Mouse (Mus musculus): ENCODE measurements around the gene Rnf227. TPM values are rescaled to one million over a fixed set of nuclear protein-coding genes. Genes with fewer than 3 reads are reported as not detected.
A peak's percentile ranks its signal among the peaks of the same experiment; 100 is the strongest.

Gene Rnf227
- total RNA-seq (2014; rRNA removed) (127 and 141 TPM in 2 replicates), polyA plus RNA-seq (2015; fragmentation: Nextera tagmentation; extraction: Ambion mirVana) (234 and 241 TPM in 2 replicates)

DNA sequence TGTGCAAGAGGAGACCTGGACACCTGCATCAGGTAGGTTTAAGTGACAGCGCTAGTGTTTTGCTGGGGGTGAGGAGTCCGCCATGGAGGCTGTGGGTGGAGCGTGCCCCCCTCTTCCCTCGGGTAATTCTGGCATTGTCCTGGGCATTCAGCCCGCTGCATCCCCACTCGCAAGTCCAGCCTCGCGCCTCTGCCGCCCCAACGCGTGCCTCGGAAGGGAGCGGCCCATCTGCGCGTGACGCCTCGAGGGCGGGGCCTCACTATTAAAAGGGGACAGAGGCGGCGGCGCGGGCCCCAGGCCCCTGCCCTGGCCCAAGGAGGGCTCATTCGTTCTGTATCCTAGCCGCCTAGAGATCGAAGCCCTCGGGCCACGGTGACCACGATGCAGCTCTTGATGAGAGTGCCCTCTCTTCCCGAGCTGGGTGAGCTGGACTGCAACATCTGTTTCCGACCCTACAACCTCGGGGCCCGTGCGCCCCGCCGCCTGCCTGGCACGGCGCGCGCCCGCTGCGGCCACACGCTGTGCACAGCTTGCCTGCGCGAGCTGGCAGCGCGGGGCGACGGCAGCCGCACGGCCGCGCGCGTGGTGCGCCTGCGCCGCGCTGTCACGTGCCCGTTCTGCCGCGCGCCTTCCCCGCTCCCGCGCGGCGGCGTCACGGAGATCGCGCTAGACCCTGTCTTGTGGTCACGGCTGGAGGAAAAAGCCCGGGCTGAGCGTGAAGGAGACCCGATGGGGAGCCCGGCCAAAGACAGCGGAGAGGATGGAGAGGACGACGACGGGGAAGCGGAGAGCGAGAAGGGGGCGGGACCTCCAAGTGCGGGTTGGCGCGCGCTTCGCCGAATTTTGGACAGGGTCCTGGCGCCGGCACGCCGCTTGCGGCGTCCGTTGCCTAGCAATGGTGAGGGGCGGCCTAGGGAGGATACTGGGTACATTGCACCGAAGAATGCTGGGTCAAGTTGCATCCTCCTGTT lies at the start of gene Rnf227:
Rnf227 (plus strand) TSS at position 301 of the 971 bp plus-strand sequence.
- H3K9ac ChIP-seq (replicated peaks; ENCODE audit: low read length): peak within 1 kb of the TSS; percentile 64
- peak within 1 kb of the TSS; percentile 48 for H3K4me3 ChIP-seq (ENCODE audit: low read length)
- peak within 1 kb of the TSS; percentile 86 for H3K27ac ChIP-seq
- DNase-seq (ENCODE audit: low spot score) (peak; percentile 93), ATAC-seq (peak; percentile 93)
- no peaks in the 10 kb centered on the region for H3K27me3 ChIP-seq (ENCODE audit: insufficient read depth, low read length)
- TF ChIP-seq CTCF (IDR thresholded peaks at IDR 0.05; ENCODE audit: low read depth): no peak
- peaks cover 6% of the 10 kb centered on the region for H3K4me1 ChIP-seq (ENCODE audit: insufficient read depth, low read length)
- WGBS: 2% methylated on average over 88 of the region's 99 CpGs
- peak within 1 kb of the TSS; percentile 64 for H3K4me2 ChIP-seq (ENCODE audit: low read depth, low read length)
- no peaks in the 10 kb centered on the region for H3K9me3 ChIP-seq (ENCODE audit: low read length)
- peaks cover 17% of the 10 kb centered on the region for H3K36me3 ChIP-seq (ENCODE audit: insufficient read depth, low read length)

GRCm38 (mm10) chr11:69291111-69291510 lies 49.1 kb upstream of the Rnf227 start:
- Histone ChIP-seq H3K4me2 (ENCODE audit: low read depth, low read length) (no peak overlapping the region), H3K9ac (replicated peaks; ENCODE audit: low read length) (no peak overlapping the region), H3K36me3 (ENCODE audit: insufficient read depth, low read length) (no peaks in the 10 kb centered on the region), H3K27ac (no peak overlapping the region), H3K9me3 (ENCODE audit: low read length) (no peaks in the 10 kb centered on the region), H3K4me1 (ENCODE audit: insufficient read depth, low read length) (no peaks in the 10 kb centered on the region), H3K4me3 (ENCODE audit: low read length) (no peak overlapping the region), H3K27me3 (ENCODE audit: insufficient read depth, low read length) (no peaks in the 10 kb centered on the region)
- DNase-seq (ENCODE audit: low spot score): no peak
- WGBS: 95% methylated on average over 5 of the region's 5 CpGs
- no peak for ATAC-seq
- TF ChIP-seq CTCF (IDR thresholded peaks at IDR 0.05; ENCODE audit: low read depth): no peak

GRCm38 (mm10) chr11:69295286-69295685 lies 45.0 kb upstream of the Rnf227 start:
- 90% methylated on average over 3 of the region's 3 CpGs for WGBS
- H3K4me2 ChIP-seq (ENCODE audit: low read depth, low read length): no peak overlapping the region
- no peak overlapping the region for H3K4me3 ChIP-seq (ENCODE audit: low read length)
- H3K9ac ChIP-seq (replicated peaks; ENCODE audit: low read length): no peak overlapping the region
- no peaks in the 10 kb centered on the region for H3K4me1 ChIP-seq (ENCODE audit: insufficient read depth, low read length)
- peaks cover 5% of the 10 kb centered on the region; the same call in 1 of the 2 replicates for H3K36me3 ChIP-seq (ENCODE audit: insufficient read depth, low read length)
- no peak overlapping the region for H3K27ac ChIP-seq
- no peaks in the 10 kb centered on the region for H3K9me3 ChIP-seq (ENCODE audit: low read length)
- ATAC-seq: no peak
- no peak for DNase-seq (ENCODE audit: low spot score)
- no peaks in the 10 kb centered on the region for H3K27me3 ChIP-seq (ENCODE audit: insufficient read depth, low read length)
- TF ChIP-seq CTCF (IDR thresholded peaks at IDR 0.05; ENCODE audit: low read depth): no peak

DNA sequence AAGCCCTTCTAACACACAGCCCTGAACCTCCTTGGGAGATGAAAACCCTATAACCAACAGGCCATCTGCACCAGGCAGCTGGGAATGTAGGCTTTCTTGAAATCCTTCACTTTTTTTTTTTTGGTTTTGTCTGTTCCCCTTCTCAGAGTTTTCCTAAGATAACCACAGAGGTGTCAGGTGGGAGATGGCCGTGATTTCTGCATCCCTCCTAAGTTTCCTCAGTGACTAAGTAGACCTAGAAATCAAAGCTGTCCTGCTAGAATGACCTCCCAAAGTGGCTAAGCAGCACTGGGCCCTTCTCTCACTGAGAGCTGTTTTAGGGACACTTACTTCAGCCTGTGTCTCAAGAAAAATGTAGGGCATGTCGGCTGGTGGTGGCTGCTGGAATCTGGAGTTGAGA lies 42.5 kb upstream of the Rnf227 start:
- no peaks in the 10 kb centered on the region for H3K27me3 ChIP-seq (ENCODE audit: insufficient read depth, low read length)
- no peaks in the 10 kb centered on the region for H3K9me3 ChIP-seq (ENCODE audit: low read length)
- WGBS: 88% methylated on average over 2 of the region's 2 CpGs
- TF ChIP-seq CTCF (IDR thresholded peaks at IDR 0.05; ENCODE audit: low read depth): no peak
- no peaks in the 10 kb centered on the region for H3K4me1 ChIP-seq (ENCODE audit: insufficient read depth, low read length)
- H3K9ac ChIP-seq (replicated peaks; ENCODE audit: low read length): no peak overlapping the region
- no peak overlapping the region for H3K4me2 ChIP-seq (ENCODE audit: low read depth, low read length)
- no peak overlapping the region for H3K27ac ChIP-seq
- DNase-seq (ENCODE audit: low spot score) (no peak), ATAC-seq (no peak)
- peaks cover 8% of the 10 kb centered on the region for H3K36me3 ChIP-seq (ENCODE audit: insufficient read depth, low read length)
- no peak overlapping the region for H3K4me3 ChIP-seq (ENCODE audit: low read length)

GRCm38 (mm10) chr11:69298231-69298630 lies 42.0 kb upstream of the Rnf227 start:
- 77% methylated on average over 7 of the region's 7 CpGs for WGBS
- Histone ChIP-seq H3K9ac (replicated peaks; ENCODE audit: low read length) (no peak overlapping the region), H3K4me2 (ENCODE audit: low read depth, low read length) (no peak overlapping the region), H3K4me1 (ENCODE audit: insufficient read depth, low read length) (no peaks in the 10 kb centered on the region), H3K27ac (no peak overlapping the region), H3K27me3 (ENCODE audit: insufficient read depth, low read length) (no peaks in the 10 kb centered on the region), H3K4me3 (ENCODE audit: low read length) (no peak overlapping the region), H3K9me3 (ENCODE audit: low read length) (no peaks in the 10 kb centered on the region), H3K36me3 (ENCODE audit: insufficient read depth, low read length) (peaks cover 12% of the 10 kb centered on the region)
- no peak for TF ChIP-seq CTCF (IDR thresholded peaks at IDR 0.05; ENCODE audit: low read depth)
- ATAC-seq (no peak), DNase-seq (ENCODE audit: low spot score) (no peak)

DNA sequence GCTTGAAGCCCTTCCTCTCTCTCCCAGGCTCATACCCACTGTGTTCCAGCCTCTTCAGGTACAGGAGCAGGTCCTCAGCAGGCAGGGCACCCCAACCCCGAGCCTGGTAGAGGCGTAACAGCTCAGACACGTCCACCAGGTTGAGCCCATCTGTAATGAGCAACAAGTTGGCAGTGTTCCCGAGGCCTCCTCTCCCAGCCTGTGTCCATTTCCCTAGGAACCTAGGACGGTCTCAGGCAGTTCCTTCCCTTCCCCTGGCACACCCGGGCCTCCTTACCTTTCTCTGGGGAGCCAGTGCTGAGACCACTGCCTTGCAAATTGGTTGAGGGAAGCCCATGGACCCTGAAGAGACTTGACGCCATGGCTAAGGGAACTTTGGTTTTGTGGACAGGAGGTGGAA lies 37.4 kb upstream of the Rnf227 start:
- H3K9me3 ChIP-seq (ENCODE audit: low read length): no peaks in the 10 kb centered on the region
- ATAC-seq: no peak
- no peak for DNase-seq (ENCODE audit: low spot score)
- H3K4me1 ChIP-seq (ENCODE audit: insufficient read depth, low read length): no peaks in the 10 kb centered on the region
- no peak overlapping the region for H3K9ac ChIP-seq (replicated peaks; ENCODE audit: low read length)
- H3K27ac ChIP-seq: no peak overlapping the region
- H3K36me3 ChIP-seq (ENCODE audit: insufficient read depth, low read length): peaks cover 31% of the 10 kb centered on the region
- H3K4me2 ChIP-seq (ENCODE audit: low read depth, low read length): no peak overlapping the region
- no peaks in the 10 kb centered on the region for H3K27me3 ChIP-seq (ENCODE audit: insufficient read depth, low read length)
- H3K4me3 ChIP-seq (ENCODE audit: low read length): no peak overlapping the region
- WGBS: 80% methylated on average over 7 of the region's 7 CpGs
- no peak for TF ChIP-seq CTCF (IDR thresholded peaks at IDR 0.05; ENCODE audit: low read depth)

DNA sequence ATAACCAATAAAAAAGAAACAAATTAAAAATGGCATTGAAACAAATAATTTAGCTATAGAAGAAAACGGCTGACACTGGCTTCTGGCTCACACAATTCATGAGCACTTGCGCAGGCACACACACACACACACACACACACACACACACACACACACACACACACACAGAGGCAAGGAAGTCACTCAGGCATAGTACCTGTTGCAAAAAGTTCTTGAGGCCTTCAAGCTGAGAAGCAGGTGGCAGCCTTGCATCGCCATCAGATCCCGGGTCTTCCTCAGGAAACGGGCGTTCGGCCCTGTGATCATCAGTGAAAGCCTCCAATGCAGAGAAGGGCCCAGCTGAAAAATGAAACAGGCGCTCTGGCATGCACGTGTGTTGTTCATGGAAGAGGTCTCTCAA lies 35.0 kb upstream of the Rnf227 start:
- DNase-seq (ENCODE audit: low spot score) (no peak), ATAC-seq (no peak)
- 95% methylated on average over 9 of the region's 9 CpGs for WGBS
- no peak for TF ChIP-seq CTCF (IDR thresholded peaks at IDR 0.05; ENCODE audit: low read depth)
- Histone ChIP-seq H3K4me2 (ENCODE audit: low read depth, low read length) (no peak overlapping the region), H3K27me3 (ENCODE audit: insufficient read depth, low read length) (no peaks in the 10 kb centered on the region), H3K9ac (replicated peaks; ENCODE audit: low read length) (no peak overlapping the region), H3K4me1 (ENCODE audit: insufficient read depth, low read length) (no peaks in the 10 kb centered on the region), H3K36me3 (ENCODE audit: insufficient read depth, low read length) (peaks cover 41% of the 10 kb centered on the region), H3K4me3 (ENCODE audit: low read length) (no peak overlapping the region), H3K27ac (no peak overlapping the region), H3K9me3 (ENCODE audit: low read length) (no peaks in the 10 kb centered on the region)

Data from hindbrain, postnatal 0 days (tissue).